Mouse (Mus musculus) intestine, embryonic 16.5 days (tissue): ENCODE data around the gene Siva1. TPM values are rescaled to one million over a fixed set of nuclear protein-coding genes. Genes with fewer than 3 reads are reported as not detected.
A peak's percentile ranks its signal among the peaks of the same experiment; 100 is the strongest.

Source experiments
- ATAC-seq: fragments of 200-750 bp; cut with Nextera tagmentation; 2 replicates; pipeline ENCODE4 v1.8.0; 2017; ENCODE audit warnings: moderate TSS enrichment, moderate library complexity
- H3K27ac ChIP-seq: fragments of 300-500 bp; sonication (generic); 2 replicates; pipeline ENCODE4 v1.5.1; 2014; ENCODE audit warnings: mild to moderate bottlenecking, low read length
- H3K27me3 ChIP-seq: fragments of 300-500 bp; sonication (generic); replicated peaks from 2 replicates; pipeline ENCODE4 v1.6.1; 2014; ENCODE audit warnings: low read length, control low read depth, mixed read lengths; ENCODE audit not compliant: control insufficient read depth, insufficient read depth
- H3K36me3 ChIP-seq: fragments of 300-500 bp; sonication (generic); 2 replicates; pipeline ENCODE4 v1.6.1; 2014; ENCODE audit warnings: low read length, control low read depth; ENCODE audit not compliant: control insufficient read depth, insufficient read depth
- H3K4me1 ChIP-seq: fragments of 300-500 bp; sonication (generic); 2 replicates; pipeline ENCODE4 v1.6.1; 2014; ENCODE audit warnings: low read length, control low read depth, mixed read lengths; ENCODE audit not compliant: control insufficient read depth, insufficient read depth
- H3K4me2 ChIP-seq: fragments of 300-500 bp; sonication (generic); 2 replicates; pipeline ENCODE4 v1.6.1; 2014; ENCODE audit warnings: low read depth, low read length, control low read depth
- H3K4me3 ChIP-seq: fragments of 300-500 bp; sonication (generic); 2 replicates; pipeline ENCODE4 v1.5.1; 2014; ENCODE audit warnings: mild to moderate bottlenecking, low read length
- H3K9ac ChIP-seq: fragments of 300-500 bp; sonication (generic); 2 replicates; pipeline ENCODE4 v1.6.1; 2014; ENCODE audit warnings: low read depth, low read length
- H3K9me3 ChIP-seq: fragments of 300-500 bp; sonication (generic); 2 replicates; pipeline ENCODE4 v1.6.1; 2016; ENCODE audit warnings: low read length, control low read depth; ENCODE audit not compliant: control insufficient read depth
- WGBS: fragments of 180-500 bp; shearing (Covaris S2); extraction: QIAGEN DNeasy Blood & Tissue Kit; methylation state at CpG from one replicate; pipeline ENCODE4 v1.1.7; 2014; 5-methylcytosine and 5-hydroxymethylcytosine counted together
- polyA plus RNA-seq: library from polyadenylated mRNA; unstranded; fragments of >200 nt; fragmentation: Nextera tagmentation; extraction: Ambion mirVana; gene quantifications from 2 replicates; pipeline ENCODE4 v1.2.1, GENCODE M21; 2015

The Siva1 gene
- 168 and 186 TPM in 2 replicates for polyA plus RNA-seq

DNA sequence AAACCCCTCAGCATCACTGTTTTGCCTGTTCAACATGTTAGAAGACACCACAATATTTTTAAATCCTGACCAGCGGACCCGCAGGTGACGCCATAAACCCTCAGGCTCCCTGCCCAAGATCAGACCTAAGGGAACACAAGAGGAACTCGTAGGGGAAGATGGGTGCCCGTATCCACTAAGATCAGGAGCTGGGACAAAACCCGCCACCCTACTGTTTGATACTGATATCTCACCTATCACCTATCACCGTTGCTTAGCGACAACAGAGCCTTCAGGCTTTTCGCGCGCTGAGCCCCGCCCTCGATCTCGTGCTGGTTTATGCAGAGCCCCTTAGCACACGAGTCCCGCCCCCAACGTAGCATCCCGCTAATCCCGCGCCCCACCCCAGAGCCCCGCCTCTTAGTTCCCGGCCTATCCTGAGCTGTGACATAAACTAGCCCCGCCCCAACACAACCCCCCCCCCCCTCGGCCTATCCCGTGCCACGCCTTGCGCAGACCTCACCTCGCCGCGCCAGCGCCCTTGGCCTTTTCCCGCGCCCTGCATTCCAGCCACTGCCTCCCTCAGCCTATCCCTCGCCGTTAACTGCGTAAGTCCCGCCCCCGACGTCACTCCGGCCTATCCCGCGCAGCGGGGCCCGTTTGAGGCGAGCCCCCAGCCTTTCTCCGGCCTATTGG, at the start of gene Siva1:
Gene Siva1 (plus strand): TSS at position 500 of the 675 bp plus-strand sequence.
- peak; percentile 98 for ATAC-seq
- Histone ChIP-seq H3K27me3 (no peaks in the 10 kb centered on the region), H3K27ac (peak within 1 kb of the TSS; percentile 68), H3K4me2 (peak within 1 kb of the TSS; percentile 90), H3K36me3 (peaks cover 6% of the 10 kb centered on the region), H3K4me1 (peaks cover 14% of the 10 kb centered on the region), H3K4me3 (peak within 1 kb of the TSS; percentile 61), H3K9me3 (no peaks in the 10 kb centered on the region), H3K9ac (peak within 1 kb of the TSS; percentile 82)
- WGBS: 1% methylated on average over 46 of the region's 46 CpGs

DNA sequence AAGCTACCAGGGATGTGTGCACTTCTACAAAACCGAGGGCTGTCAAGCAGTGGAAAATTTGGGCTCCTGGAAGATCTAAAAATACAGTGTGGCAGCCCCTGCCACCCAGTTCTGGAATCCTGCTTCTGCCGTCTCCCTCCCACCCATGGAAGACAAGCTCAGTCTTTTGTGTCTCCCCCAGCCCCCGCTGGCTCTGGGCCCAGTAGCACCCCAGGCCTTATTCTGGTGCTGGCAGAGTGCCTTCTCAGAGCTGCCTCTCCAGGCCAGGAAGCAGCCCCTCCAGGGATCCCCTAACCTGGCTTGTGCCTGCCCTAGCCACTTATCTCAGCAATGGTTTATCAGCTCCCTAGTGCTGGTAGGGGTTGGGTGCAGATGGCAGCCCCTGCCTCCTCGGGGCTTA, 49.5 kb upstream of the Siva1 start:
- H3K4me2 ChIP-seq: no peak overlapping the region
- H3K27ac ChIP-seq: peak overlapping the region; percentile 43
- H3K4me3 ChIP-seq: no peak overlapping the region
- no peak overlapping the region for H3K9ac ChIP-seq
- no peaks in the 10 kb centered on the region for H3K36me3 ChIP-seq
- WGBS: 51% methylated on average over 4 of the region's 4 CpGs
- H3K27me3 ChIP-seq: no peaks in the 10 kb centered on the region
- no peak for ATAC-seq
- peaks cover 31% of the 10 kb centered on the region for H3K4me1 ChIP-seq
- H3K9me3 ChIP-seq: no peaks in the 10 kb centered on the region

DNA sequence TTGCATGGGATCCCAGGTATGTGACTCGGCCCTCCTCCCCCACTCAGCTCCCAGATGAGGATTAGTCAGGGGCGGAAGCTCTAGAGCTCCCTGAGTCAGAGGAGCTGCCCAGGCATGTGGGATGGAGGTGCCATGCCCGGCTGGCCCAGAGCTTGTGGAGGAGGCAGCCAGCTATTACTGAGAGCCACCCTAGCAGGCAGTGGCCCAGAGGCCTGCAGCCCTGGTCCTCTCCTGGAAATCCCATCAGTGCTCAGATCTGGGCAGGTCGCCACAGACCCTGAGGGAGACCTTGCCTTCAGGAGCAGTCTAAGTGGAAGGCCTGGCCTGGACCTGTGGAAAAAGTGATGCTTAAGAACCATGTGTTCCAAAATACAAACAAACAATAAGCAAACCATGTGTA, 48.9 kb upstream of the Siva1 start:
- no peak overlapping the region for H3K4me2 ChIP-seq
- no peaks in the 10 kb centered on the region for H3K9me3 ChIP-seq
- no peak for ATAC-seq
- no peaks in the 10 kb centered on the region for H3K36me3 ChIP-seq
- WGBS: 75% methylated on average over 4 of the region's 4 CpGs
- no peak overlapping the region for H3K9ac ChIP-seq
- H3K4me1 ChIP-seq: peaks cover 30% of the 10 kb centered on the region
- no peak overlapping the region for H3K27ac ChIP-seq
- H3K27me3 ChIP-seq: no peaks in the 10 kb centered on the region
- H3K4me3 ChIP-seq: no peak overlapping the region

DNA sequence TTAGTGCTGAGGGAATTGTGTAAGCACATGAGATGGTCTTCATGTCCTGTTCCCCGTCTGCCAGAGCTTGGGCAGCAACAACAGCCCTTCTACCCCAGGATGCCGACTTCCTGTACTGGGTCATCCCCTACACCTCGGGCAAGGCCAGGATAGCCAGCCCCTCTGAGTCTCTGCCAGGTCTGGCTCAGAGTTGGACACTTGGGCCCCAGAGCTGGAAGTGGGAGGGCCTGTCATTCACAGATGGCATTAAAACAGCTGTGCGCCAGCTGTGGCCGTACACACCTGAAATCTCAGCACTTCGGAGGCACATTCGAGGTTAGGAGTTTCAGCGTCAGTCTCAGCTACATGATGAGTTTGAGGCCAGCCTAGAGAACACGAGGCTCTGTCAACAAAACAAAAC, 48.0 kb upstream of the Siva1 start:
- ATAC-seq: no peak
- Histone ChIP-seq H3K4me1 (peaks cover 27% of the 10 kb centered on the region), H3K4me3 (no peak overlapping the region), H3K36me3 (no peaks in the 10 kb centered on the region), H3K9me3 (no peaks in the 10 kb centered on the region), H3K27me3 (no peaks in the 10 kb centered on the region), H3K4me2 (no peak overlapping the region), H3K9ac (no peak overlapping the region), H3K27ac (no peak overlapping the region)
- 68% methylated on average over 9 of the region's 9 CpGs for WGBS

DNA sequence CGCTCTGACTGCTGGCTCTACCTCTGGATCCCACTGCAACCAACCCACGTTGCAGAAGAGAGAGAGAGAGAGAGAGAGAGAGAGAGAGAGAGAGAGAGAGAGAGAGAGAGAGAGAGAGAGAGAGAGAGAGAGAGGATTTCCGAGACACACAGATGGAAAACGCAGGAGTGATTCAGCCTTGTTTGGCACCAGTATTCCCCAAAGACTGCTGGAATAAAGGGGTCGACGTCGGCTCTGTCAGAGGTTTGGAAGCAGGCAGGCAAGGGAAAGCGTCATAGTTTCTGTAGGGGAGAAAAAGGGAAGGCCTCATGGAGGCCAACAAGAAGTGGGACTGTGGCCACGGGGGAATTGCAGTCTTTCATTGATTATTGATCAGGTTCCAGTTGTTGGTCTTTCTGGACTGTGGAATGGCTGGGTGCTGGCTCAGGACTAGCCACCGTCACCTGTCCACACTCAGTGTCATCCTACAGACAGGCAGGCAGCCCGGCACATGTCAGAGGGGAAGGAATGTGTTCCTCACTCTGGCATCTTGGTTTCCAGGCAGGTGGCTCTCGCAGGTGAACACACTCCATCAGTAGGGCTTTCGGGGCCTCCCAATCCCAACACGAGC, 47.5 kb upstream of the Siva1 start:
- WGBS: 66% methylated on average over 14 of the region's 14 CpGs
- Histone ChIP-seq H3K9me3 (no peaks in the 10 kb centered on the region), H3K4me3 (no peak overlapping the region), H3K4me1 (peaks cover 27% of the 10 kb centered on the region), H3K4me2 (no peak overlapping the region), H3K9ac (no peak overlapping the region), H3K36me3 (no peaks in the 10 kb centered on the region), H3K27me3 (no peaks in the 10 kb centered on the region), H3K27ac (no peak overlapping the region)
- no peak for ATAC-seq

DNA sequence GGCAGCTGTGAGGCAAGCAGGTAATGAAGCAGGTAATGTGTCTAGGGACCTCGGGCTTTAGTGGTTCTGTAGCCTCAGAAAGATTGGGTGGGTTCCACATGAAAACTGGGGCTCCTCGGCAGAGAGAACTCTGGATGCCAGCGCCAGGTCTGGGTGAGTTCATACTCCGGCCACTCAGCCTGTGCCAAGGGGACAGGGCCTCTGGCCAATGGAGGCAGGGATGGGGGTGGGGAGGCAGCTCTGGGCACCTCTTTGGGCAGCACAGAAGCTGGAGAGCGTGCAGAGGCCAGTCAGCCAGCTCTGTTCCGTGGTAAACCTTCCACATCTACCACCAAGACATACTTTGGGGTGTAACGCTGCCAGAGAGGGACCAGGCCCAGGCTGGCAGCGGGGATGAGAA, 46.9 kb upstream of the Siva1 start:
- Histone ChIP-seq H3K4me2 (no peak overlapping the region), H3K27me3 (no peaks in the 10 kb centered on the region), H3K36me3 (no peaks in the 10 kb centered on the region), H3K4me1 (peaks cover 27% of the 10 kb centered on the region), H3K4me3 (no peak overlapping the region), H3K27ac (no peak overlapping the region), H3K9ac (no peak overlapping the region), H3K9me3 (no peaks in the 10 kb centered on the region)
- 89% methylated on average over 8 of the region's 8 CpGs for WGBS
- no peak for ATAC-seq

DNA sequence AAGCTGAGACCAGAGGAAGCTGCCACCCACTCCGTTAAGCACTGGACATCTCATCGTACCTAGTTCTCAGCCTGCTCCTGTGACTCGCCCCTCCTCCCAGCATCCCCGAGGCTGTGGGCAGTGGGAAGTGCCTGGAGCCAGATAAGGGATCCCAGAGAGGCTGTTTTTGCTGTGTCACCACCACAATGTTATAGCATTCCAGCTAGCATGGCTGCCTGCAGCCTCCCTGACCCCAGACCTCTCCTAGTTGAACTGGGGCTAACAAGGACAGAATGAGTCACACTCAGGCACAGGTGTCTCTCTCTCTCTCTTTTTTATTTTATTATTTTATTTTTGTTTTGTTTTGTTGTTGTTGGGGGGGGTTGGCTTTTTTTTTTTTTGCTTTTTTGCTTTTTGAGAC, 45.3 kb upstream of the Siva1 start:
- no peaks in the 10 kb centered on the region for H3K27me3 ChIP-seq
- no peak overlapping the region for H3K9ac ChIP-seq
- WGBS: 35% methylated on average over 4 of the region's 4 CpGs
- H3K4me2 ChIP-seq: no peak overlapping the region
- H3K9me3 ChIP-seq: no peaks in the 10 kb centered on the region
- ATAC-seq: no peak
- no peak overlapping the region for H3K4me3 ChIP-seq
- H3K4me1 ChIP-seq: peaks cover 19% of the 10 kb centered on the region
- no peak overlapping the region for H3K27ac ChIP-seq
- no peaks in the 10 kb centered on the region for H3K36me3 ChIP-seq

DNA sequence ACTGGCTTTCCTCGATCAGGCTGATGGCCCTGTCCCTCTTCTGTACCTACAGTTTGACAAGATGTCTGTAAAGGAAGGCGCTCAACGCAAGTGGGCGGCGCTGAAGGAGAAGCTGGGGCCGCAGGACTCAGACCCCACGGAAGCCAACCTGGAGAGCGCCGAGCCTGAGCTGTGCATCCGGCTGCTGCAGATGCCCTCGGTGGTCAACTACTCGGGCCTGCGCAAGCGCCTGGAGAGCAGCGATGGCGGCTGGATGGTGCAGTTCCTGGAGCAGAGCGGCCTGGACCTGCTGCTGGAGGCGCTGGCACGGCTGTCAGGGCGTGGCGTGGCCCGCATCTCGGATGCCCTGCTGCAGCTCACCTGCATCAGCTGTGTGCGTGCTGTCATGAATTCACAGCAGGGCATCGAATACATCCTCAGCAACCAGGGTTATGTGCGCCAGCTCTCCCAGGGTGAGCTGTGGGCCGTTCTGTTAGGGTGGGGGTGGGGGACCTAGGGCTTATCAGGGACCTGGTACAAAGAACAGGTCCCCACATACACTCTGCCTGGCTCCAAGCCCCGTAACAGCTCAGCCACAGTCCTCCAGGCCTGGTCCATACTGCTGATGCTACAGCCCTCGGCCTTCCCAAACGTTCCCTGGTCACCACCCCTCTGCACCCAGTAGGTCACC, 44.4 kb upstream of the Siva1 start:
- WGBS: 83% methylated on average over 30 of the region's 30 CpGs
- no peak for ATAC-seq
- no peaks in the 10 kb centered on the region for H3K9me3 ChIP-seq

DNA sequence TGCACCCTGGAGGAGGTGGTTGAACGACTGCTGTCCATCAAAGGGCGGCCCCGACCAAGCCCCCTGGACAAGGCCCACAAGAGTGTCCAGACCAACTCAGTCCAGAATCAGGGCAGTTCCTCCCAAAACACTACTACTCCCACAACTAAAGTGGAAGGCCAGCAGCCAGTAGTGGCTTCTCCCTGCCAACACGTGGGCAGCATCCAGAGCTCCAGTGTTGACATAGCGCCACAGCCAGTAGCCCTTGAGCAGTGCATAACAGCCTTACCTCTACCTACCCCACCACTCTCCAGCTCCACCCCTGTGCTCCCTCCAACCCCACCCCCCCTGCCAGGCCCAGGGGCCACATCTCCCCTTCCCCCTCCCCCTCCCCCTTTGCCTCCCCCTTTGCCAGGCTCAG, 40.5 kb upstream of the Siva1 start:
- Histone ChIP-seq H3K9me3 (no peaks in the 10 kb centered on the region), H3K27ac (no peak overlapping the region), H3K4me1 (0 out of 2 replicates have a peak, but pooled peaks cover 4% of the 10 kb centered on the region), H3K4me2 (no peak overlapping the region), H3K27me3 (no peaks in the 10 kb centered on the region), H3K36me3 (no peaks in the 10 kb centered on the region), H3K9ac (no peak overlapping the region), H3K4me3 (no peak overlapping the region)
- no peak for ATAC-seq
- WGBS: 88% methylated on average over 5 of the region's 5 CpGs

More for the DNA sequence above, 44.4 kb upstream of the Siva1 start:
- H3K4me1 ChIP-seq: peaks cover 10% of the 10 kb centered on the region
- H3K9ac ChIP-seq: no peak overlapping the region
- no peaks in the 10 kb centered on the region for H3K36me3 ChIP-seq
- H3K27ac ChIP-seq: no peak overlapping the region
- H3K4me2 ChIP-seq: no peak overlapping the region
- H3K27me3 ChIP-seq: no peaks in the 10 kb centered on the region
- H3K4me3 ChIP-seq: no peak overlapping the region
